In the genomic region with DNA sequence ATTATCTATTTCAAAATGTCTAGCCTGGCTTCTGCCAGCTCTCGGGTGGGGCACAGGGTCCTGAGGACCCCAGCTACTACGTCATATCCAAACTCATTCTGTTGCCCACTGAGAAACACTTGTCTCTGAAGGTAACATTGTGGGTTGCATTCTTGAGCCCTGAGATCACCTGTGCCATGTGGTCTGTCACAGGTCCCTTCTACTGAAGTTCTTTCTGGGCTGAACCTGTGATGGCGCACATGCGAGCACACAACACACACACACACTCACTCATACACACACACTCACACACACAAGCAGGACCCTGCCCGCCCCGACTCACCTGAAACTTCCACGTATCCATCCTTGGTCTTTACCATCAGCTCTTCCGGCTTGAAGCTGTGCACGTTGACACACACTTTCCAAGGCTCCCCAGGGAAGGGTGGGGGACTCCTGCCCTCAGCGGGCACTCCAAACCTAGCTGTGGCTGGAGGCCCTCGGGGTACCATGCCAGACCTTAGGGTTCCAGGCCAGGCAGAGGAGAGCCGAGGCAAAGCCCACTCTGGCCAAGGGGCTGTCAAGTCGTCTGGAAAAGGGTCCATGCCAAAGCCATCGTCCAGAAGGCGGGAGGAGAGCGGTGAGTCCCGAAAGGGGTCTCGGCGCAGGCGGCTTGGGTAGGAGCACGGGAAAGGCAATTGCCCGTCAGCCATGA, we compare ENCODE assay signal across 7 mouse cellular contexts. TPM values are rescaled to one million over a fixed set of nuclear protein-coding genes. Genes with fewer than 3 reads are reported as not detected.
DNase-seq lines count a peak whose midpoint lies in the region; ATAC-seq and TF ChIP-seq lines count a peak whose summit lies in the region.

No protein-coding gene starts in this region.

- DNase-seq in urinary bladder, adult 2 months (ENCODE audit: low spot score), result peak; percentile 32
- no peak for DNase-seq in urinary bladder, postnatal 4 days (ENCODE audit: low spot score in 2 of 2)
- no peak for DNase-seq in limb, embryonic 11.5 days (ENCODE audit: low spot score)
- DNase-seq in midbrain, postnatal 0 days (ENCODE audit: low spot score), result no peak
- no peak for DNase-seq in thymus, postnatal 14 days
- DNase-seq in spleen, postnatal 4 days (ENCODE audit: low spot score in 2 of 2), result no peak

- peak overlapping the region; percentile 16; the same call in 1 of the 2 replicates for H3K27ac ChIP-seq in forebrain, embryonic 12.5 days
- H3K27ac ChIP-seq in limb, embryonic 11.5 days (replicated peaks; ENCODE audit: low read depth, low read length), result no peak overlapping the region; the same call in 1 of the 2 replicates
- H3K27ac ChIP-seq in midbrain, postnatal 0 days (ENCODE audit: low read depth, low read length), result no peak overlapping the region

- peaks cover 23% of the 10 kb centered on the region for H3K27me3 ChIP-seq in forebrain, embryonic 12.5 days
- H3K27me3 ChIP-seq in limb, embryonic 11.5 days (ENCODE audit: control insufficient read depth, insufficient read depth, low read length), result no peaks in the 10 kb centered on the region
- H3K27me3 ChIP-seq in midbrain, postnatal 0 days (ENCODE audit: insufficient read depth, low read length), result peaks cover 2% of the 10 kb centered on the region; the same call in 1 of the 2 replicates

- ATAC-seq in forebrain, embryonic 12.5 days (ENCODE audit: low FRiP score), result no peak
- ATAC-seq in limb, embryonic 11.5 days (ENCODE audit: insufficient number of reproducible peaks, low FRiP score, low TSS enrichment, low read depth), result no peak
- no peak for ATAC-seq in midbrain, postnatal 0 days (ENCODE audit: low FRiP score)

- WGBS in forebrain, embryonic 12.5 days, result 61% methylated on average over 22 of the region's 22 CpGs
- WGBS in limb, embryonic 11.5 days, result 50% methylated on average over 22 of the region's 22 CpGs
- WGBS in midbrain, postnatal 0 days, result 53% methylated on average over 22 of the region's 22 CpGs

- no peaks in the 10 kb centered on the region for H3K36me3 ChIP-seq in forebrain, embryonic 12.5 days (replicated peaks)
- H3K36me3 ChIP-seq in limb, embryonic 11.5 days (ENCODE audit: control insufficient read depth, insufficient read depth, low read length), result no peaks in the 10 kb centered on the region
- H3K36me3 ChIP-seq in midbrain, postnatal 0 days (ENCODE audit: insufficient read depth, low read length), result no peaks in the 10 kb centered on the region

- H3K9me3 ChIP-seq in forebrain, embryonic 12.5 days, result no peaks in the 10 kb centered on the region
- H3K9me3 ChIP-seq in limb, embryonic 11.5 days (ENCODE audit: control insufficient read depth, low read length), result no peaks in the 10 kb centered on the region
- H3K9me3 ChIP-seq in midbrain, postnatal 0 days (ENCODE audit: low read length), result no peaks in the 10 kb centered on the region

- no peak for TF ChIP-seq CTCF in midbrain, postnatal 0 days (IDR thresholded peaks at IDR 0.05)

- peak overlapping the region; percentile 54 for H3K4me2 ChIP-seq in forebrain, embryonic 12.5 days
- H3K4me2 ChIP-seq in limb, embryonic 11.5 days (ENCODE audit: low read depth, severe bottlenecking), result peak overlapping the region; percentile 76
- peak overlapping the region; percentile 38 for H3K4me2 ChIP-seq in midbrain, postnatal 0 days (ENCODE audit: low read depth, low read length, poor library complexity, severe bottlenecking)

- 0 out of 2 replicates have a peak overlapping the region, but pooled peaks have one; percentile 39 for H3K9ac ChIP-seq in forebrain, embryonic 12.5 days
- peak overlapping the region; percentile 30; the same call in 1 of the 2 replicates for H3K9ac ChIP-seq in limb, embryonic 11.5 days (ENCODE audit: low read length)
- no peak overlapping the region for H3K9ac ChIP-seq in midbrain, postnatal 0 days (replicated peaks; ENCODE audit: low read length, poor library complexity, severe bottlenecking)

- H3K4me3 ChIP-seq in forebrain, embryonic 12.5 days (replicated peaks), result peak overlapping the region; percentile 28
- peak overlapping the region; percentile 25 for H3K4me3 ChIP-seq in limb, embryonic 11.5 days (ENCODE audit: low read depth, low read length)
- H3K4me3 ChIP-seq in midbrain, postnatal 0 days (ENCODE audit: low read depth, low read length), result peak overlapping the region; percentile 4; the same call in 1 of the 2 replicates

- H3K4me1 ChIP-seq in forebrain, embryonic 12.5 days, result peaks cover 48% of the 10 kb centered on the region
- H3K4me1 ChIP-seq in limb, embryonic 11.5 days (ENCODE audit: control insufficient read depth, insufficient read depth, low read length), result peaks cover 22% of the 10 kb centered on the region
- no peaks in the 10 kb centered on the region for H3K4me1 ChIP-seq in midbrain, postnatal 0 days (ENCODE audit: insufficient read depth, low read length)

RNA-seq across cellular contexts. Expression of gene Hspb8, which starts 0.7 kb away (rescaled TPM):
- 229 and 244 TPM in 2 replicates for polyA plus RNA-seq in urinary bladder, adult 2 months (2012; rRNA removed)
- polyA plus RNA-seq in forebrain, embryonic 12.5 days (2016; fragmentation: Nextera tagmentation; extraction: Ambion mirVana), result 7.4 and 9.0 TPM in 2 replicates
- polyA plus RNA-seq in limb, embryonic 11.5 days (2014; fragmentation: Nextera tagmentation; extraction: Ambion mirVana), result 10.4 and 11.8 TPM in 2 replicates
- 19.4 and 19.8 TPM in 2 replicates for total RNA-seq in midbrain, postnatal 0 days (2014; rRNA removed)
- 7.5 and 8.0 TPM in 2 replicates for polyA plus RNA-seq in midbrain, postnatal 0 days (2015; fragmentation: Nextera tagmentation; extraction: Ambion mirVana)

Comparison
In these comparisons a context has a peak if more than half of its experiments do, and no peak if none do; other contexts are left out.
1. RNA of gene Hspb8, which starts 0.7 kb away (polyA plus RNA-seq): 229 to 244 TPM in urinary bladder, adult 2 months; 10.4 to 11.8 TPM in limb, embryonic 11.5 days, 7.4 to 9.0 TPM in forebrain, embryonic 12.5 days and 7.5 to 8.0 TPM in midbrain, postnatal 0 days; every median in the first group is over 10 times any median in the second.
2. Peak in every context shown above with its lines, with median percentiles within 50 percentile points of each other: H3K4me2 ChIP-seq and H3K4me3 ChIP-seq.